Mouse (Mus musculus): ENCODE data around the gene Pdk2.
"Not testable (repeated sequence)": the region's sequence is repeated elsewhere in the genome, so short reads cannot be mapped to it uniquely, and the experiment has no call there.

Gene Pdk2

DNA sequence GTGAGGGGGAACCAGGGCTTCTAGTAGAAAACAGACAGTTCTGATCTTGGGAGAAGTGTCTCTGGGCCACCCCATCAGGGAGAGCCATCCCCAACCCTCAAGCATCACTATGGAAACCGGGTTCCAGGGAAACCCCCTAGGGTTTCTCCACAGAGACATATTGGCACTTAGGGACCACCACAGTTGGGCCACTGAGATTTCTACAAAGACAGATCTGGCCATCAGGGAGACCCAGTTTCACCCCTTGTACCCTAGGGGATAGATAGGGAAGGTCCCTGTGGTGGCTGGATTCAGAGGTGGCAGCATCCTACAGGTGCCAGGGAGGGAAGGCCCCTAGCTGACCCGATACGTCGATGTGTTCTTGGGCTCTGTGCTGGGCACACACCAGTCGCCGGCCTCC is 14.3 kb downstream of the Pdk2 start:
- DNase-seq = no peak

- DNase-seq = no peak
Observed at GRCm38 (mm10) chr11:95026090-95026542, 15.0 kb downstream of the Pdk2 start.

- DNase-seq = peak; percentile 38
Observed at GRCm38 (mm10) chr11:95025227-95026012, 15.7 kb downstream of the Pdk2 start.

DNA sequence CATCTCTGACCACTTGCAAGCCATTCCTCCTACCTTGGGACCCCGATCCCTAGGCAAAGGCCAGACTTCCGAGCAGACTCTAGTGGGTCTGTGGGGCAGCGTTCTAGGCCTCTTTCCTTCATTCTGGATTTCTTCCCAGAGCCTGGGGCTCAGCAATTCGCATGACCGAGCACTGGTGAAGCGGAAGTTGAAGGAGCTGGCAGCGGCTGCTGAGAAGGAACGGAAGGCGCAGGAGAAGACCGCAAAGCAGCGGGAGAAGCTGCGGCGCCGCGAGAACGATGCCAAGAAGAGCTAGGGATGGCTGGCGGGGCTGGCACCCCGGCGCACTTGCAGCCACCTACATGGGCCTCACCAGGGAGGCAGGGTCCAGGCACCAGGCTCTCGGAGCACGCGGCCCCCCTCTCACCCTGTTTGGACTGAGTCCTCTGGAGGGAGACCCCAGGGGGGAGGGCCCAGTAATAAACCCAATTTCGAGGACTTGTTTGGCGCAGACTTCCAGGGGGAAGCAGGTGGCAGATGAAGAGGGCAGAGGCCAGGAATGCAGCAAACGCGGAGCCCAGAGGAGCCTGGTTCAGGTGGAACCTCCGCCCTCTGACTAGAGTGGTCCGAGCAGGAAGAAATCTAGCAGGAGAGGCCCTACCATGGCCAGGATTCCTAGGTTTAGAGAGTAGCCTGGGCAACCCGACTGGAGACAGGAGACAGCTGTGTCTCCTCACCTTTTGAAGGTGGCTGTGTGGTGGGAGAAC is 16.5 kb downstream of the Pdk2 start:
- DNase-seq = no peak

- DNase-seq = no peak
Observed at GRCm38 (mm10) chr11:95023481-95023880, 17.7 kb downstream of the Pdk2 start.

DNA sequence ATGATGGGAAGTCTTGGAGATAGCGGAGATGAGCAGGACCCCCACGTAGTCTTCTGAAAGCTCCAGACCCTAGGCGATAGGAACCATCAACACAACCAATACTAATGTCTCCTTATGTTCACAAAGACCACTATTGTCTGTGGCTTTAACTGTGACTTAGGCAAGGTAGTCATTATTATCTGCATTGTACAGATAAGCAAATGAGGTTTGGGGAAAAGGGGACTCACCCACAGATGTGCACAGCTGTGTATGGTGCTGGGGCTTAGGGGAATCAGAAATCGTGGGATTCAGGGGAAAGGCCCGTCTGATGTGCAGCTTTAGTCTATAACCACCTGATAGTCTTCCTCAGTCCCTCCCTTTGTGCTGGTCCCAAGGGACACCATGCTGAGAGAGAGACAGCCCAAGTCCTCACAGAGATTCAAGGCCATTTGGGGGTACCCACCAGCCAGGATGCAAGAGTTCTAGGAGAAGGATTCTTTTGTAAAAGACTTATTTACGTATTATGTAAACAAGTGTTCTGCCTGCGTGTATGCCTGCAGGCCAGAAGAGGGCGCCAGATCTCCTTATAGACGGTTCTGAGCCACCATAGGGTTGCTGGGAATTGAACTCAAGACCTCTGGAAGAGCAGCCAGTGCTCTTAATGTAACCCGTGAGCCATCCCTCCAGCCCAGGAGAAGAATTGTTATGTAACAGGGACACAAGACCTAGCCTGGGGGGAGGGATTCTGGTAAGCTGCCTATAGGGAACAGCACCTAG is 18.7 kb downstream of the Pdk2 start:
- DNase-seq = no peak

DNA sequence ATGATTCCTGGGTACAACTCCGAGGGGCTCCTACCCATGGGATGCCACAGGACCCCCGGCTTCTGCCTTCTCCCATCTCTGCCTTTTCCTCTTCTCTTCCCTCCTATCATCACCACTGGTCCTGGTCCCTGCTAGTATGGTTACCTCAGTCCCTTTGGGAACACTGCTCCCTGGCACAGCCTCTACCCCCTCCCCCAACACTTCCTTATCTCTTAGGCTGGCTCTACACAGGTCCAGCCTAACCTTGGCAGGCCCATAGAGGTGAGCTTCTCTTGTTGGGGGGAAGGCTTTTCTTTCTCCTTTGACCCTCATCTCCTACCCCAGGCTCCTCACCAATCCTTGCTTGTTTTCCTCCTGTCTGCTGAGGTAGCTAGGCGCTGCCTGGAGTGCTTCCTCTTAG is 25.7 kb downstream of the Pdk2 start:
- DNase-seq = no peak

DNA sequence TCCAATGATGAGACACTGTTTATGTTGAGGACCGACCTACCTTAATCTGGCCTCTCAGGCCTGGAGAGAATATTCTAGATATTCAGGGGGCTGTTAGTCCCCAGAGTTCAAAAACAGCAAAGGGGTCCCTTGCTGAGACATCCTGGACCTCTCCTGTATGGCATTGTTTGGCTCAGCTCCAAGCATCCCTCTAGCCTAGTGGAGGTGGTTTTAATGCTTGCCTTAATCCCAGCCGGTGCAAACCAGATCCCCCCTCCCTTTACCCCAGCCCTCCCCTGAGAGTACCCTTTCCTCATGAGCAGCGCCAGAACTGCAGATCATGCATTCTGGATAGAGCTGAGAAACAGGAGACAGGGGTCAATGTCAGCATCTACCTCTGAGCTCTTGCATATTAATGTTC is 28.7 kb downstream of the Pdk2 start:
- no peak for DNase-seq

GRCm38 (mm10) chr11:95012075-95012474 is 29.1 kb downstream of the Pdk2 start:
- no peak for DNase-seq

- no peak for DNase-seq
Observed at GRCm38 (mm10) chr11:95011416-95011815, 29.7 kb downstream of the Pdk2 start.

DNA sequence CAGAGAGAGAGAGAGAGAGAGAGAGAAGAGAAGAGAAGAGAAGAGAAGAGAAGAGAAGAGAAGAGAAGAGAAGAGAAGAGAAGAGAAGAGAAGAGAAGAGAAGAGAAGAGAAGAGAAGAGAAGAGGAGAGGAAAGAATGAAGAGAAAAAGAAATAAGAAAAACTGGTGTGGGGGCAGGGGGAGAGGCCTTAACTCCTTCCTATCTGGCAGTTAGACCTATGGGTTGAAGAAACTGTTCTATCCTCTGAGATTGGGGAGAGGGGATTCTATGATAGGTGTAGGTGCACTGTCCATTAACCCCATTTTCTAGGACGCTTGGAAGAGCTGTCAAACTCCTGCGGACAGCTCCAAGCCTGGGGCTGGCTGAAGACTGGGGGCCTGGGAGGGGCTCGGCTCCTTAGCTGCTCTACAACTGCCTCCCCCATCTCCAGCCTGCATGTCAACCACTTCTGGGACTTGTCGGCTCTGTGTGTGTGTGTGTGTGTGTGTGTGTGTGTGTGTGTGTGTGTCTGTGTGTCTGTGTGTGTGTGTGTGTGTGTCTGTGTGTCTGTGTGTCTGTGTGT is 30.2 kb downstream of the Pdk2 start:
- not testable (repeated sequence) for DNase-seq

- no peak for DNase-seq
Observed at GRCm38 (mm10) chr11:95010141-95010739, 30.9 kb downstream of the Pdk2 start.

DNA sequence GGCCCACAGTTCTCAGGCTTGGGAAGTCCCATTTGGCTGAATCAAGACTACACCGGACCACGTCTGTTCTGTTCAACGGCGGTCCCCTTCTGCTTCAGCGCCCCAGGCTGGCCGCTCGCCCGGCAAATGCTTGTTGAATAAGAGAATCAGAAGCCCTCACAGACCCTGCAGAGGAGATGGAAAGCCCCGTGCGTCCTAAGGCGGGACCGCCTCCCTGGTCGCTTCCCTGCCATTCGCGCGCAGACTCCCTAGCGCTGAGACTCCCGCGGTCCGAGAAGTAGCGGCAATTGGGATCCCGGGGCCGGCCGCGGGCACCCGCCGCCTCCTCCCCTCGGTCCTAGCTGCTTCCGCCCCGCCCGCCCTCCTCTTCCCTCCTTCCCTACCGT is 31.5 kb downstream of the Pdk2 start, which contains the start of gene Samd14:
Samd14 (plus strand) TSS at position 251 of the 386 bp plus-strand sequence.
- DNase-seq = peak; percentile 47

DNA sequence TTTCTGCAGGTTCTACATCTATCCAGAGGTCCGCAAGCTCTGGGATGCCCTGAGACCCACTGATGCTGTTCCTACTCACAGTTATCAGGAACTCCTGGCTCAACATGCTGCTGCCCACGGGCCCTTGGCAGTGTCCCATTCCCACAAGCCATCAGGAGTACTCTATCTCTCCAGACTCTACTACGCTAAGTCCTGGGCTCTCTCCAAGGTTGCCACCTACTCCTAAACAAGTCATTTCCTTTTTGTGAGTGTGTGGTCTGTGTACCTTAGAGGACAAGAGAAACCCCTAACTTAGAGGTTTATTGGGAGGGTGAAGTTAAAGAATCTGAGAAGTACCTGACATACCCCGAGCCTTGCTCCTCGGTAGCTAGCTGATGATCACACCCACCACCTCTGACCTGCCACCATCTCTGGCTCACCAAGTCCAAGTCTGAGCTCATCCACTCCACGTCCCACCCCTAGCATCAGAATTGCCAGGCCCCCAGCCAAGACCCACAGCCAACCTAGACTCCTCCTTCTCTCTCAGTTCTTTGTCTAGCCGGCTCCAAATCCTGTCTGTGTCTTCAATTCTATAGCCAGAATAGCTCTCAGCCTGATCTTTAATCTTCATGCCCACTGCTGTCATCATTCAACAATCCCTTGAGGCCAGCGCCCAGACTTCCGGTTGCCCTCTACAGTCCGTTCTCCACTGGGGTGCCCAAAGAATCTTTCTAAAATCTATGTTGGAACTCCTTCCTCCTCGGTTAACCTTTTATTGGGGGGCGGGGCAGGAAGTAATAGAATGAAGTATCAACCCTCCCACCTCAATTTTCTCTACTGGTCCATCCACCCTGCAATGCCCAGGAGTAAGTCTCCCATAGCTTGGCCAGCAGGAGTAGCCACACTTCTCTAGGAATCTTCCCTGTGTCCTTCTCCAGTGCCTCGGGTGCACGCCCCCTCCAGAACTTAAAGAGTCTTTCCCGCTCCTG is 32.2 kb downstream of the Pdk2 start:
- no peak for DNase-seq

DNA sequence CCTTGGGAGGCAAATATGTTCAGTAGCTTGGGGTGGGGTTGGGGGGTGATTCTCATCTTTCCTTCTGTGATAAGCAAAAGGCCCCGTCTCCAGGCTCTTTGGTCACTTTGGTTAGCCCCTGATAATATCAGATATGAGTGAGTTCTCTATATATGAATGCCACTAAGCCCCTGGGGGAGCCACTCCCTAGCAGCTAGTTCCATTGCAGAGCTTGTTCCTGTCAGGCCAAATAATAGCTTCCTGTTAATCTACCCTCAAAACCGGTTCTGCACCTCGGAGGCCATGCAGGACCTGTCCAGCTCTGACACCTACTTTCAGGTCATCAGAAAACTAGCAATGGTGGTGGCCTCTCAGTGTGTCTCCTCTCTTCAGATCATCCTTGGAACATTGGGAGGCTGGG is 33.7 kb downstream of the Pdk2 start:
- no peak for DNase-seq

DNA sequence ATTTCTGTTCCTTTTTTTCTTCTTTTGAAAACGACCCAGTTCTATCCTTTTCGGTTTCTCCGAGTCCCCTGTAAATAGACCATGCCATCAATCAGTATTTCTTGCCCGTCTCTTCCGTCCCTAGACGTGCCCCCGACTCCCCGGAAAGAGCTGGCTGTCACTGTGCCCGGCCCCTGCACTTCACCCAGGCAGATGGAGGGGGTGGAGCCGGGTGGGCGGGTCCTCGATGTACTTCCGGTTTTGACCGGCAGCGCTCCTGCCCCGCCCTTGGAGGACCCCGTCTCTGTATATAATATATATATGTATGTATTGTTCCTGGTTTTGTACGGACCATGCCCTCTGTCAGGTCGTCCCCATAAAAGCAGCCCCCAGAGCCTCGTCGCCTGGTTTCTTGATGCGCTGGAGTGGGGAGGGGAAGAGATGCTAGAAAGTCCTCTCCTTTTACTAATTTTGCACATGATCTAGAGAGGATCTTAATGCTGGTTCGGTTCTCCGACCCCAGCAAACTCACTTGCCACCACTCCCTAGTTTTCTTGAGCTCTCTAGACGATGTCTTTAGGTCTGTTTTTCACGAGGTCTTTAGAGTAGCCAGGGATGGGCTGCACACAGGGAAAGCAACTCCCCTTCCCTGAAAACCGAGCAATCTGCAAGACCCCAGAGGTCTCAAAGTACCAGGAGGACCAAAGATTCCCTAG is 34.5 kb downstream of the Pdk2 start:
- DNase-seq = peak; percentile 90

GRCm38 (mm10) chr11:95006038-95006437 is 35.1 kb downstream of the Pdk2 start:
- DNase-seq = no peak

DNA sequence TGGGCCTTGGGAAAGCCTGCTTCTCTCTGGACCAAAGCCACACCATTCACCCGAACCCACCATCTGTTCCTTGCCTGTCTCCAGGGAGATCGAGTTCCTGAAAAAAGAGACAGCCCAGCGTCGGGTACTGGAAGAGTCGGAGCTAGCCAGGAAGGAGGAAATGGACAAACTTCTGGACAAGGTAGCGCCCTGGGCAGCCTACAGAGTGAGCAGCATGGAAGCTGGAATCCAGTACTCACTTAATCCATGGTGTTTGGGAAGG is 36.3 kb downstream of the Pdk2 start:
- no peak for DNase-seq

DNA sequence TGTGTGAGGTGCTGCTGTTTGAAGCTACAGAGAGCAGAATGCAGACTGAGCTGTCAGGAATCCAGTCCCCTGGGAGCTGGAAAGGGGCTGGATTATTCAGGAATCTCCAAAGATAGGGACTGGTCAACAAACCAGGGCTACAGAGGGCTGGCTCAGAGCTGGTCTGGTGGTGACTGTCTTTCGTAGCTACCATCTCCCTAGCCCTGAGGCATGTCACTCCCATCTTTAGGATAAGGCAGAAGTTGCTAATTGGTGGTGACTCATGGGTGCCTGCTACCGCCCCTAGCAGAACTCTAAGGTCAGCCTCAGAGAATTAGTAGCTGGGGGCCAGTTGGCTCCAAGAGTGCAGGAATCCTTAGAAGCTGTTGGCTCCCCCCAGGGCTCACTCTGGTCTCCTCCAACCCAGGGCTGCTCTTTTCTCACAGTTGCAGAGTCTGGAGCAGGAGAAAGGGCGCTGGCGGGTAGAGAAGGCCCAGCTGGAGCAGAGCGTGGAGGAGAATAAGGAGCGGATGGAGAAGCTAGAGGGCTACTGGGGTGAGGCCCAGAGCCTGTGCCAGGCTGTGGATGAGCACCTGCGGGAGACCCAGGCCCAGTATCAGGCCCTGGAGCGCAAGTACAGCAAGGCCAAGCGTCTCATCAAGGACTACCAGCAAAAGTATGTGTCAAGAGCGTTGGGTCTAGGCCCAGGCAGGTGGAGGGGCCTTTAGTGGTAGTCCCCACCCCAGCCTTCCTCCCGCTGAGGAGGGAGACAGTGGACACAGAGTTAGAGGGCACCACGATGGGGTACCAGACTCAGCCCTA is 36.8 kb downstream of the Pdk2 start:
- DNase-seq = no peak

DNA sequence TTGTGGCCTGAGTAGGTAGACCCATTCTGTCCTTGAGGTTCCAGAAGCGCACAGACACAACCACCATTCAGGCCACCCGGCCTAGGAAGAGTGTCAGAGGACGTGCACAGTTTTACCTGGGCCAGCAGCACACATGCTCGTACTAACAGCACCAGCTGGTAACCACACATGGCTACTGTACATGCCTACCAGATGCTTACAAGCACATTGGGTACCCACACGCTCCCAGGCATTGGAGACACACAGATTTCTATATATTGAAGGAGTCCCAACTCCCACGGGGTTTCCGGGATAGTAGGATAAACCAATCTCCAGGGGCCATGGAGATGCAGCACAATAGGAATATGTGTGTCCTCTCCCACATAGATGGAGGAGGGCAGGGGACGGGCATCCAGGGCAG is 38.4 kb downstream of the Pdk2 start:
- DNase-seq = no peak

All from lung, postnatal 36 days (tissue).